Mouse (Mus musculus): ENCODE data around the gene Cast. TPM values are rescaled to one million over a fixed set of nuclear protein-coding genes. Genes with fewer than 3 reads are reported as not detected.

Gene Cast
- total RNA-seq (2014; rRNA removed; ENCODE audit: low replicate concordance) (29.6 and 30.6 TPM in 2 replicates), polyA plus RNA-seq (2015; fragmentation: Nextera tagmentation; extraction: Ambion mirVana) (48.7 and 48.8 TPM in 2 replicates)

DNA sequence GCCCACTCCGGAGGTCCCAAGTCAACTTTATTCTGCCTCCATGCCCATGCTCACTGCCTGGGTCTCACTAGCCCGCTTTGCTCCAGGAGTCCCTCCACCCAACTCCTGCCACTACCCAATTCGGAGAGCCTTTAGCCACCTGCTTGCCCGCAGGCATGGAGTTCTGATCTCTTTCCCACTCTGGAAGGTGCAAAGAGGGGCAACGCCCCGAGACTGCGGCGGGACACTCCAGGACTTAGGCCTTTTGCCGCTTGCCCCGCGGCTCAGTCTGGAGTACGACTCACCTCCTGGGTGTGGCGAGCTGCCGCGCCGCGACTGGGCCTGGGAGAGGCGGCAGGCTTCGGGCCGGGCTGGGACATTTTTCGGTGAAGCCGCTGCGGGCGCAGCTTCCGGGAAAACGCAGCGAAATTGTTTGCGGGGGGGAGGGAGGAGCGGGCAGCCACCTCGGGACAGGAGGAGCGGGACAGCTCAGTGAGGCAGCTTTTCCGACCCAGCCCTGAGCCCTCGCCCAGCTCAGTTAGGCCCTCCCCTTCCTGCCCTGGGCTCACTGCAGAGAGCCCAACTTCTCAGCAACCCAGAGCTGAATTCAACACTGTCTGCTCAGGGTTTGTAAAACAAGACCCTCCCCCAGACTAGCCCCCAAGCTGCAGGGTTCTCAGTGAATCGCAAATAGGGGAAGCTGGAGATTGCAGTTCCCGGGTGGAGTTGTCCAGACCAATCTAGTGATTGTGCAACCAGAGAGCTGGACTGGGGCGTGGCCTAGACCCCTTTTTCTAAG is at the start of gene Cast:
Gene Cast (minus strand): TSS at position 659 of the 778 bp plus-strand sequence.
- H3K4me2 ChIP-seq (ENCODE audit: low read depth, low read length) = peak within 1 kb of the TSS; percentile 88
- H3K4me1 ChIP-seq (ENCODE audit: control insufficient read depth, insufficient read depth) = peaks cover 12% of the 10 kb centered on the region; the same call in 1 of the 2 replicates
- H3K9ac ChIP-seq (replicated peaks; ENCODE audit: low read depth, low read length) = peak within 1 kb of the TSS; percentile 75
- WGBS = 2% methylated on average over 34 of the region's 36 CpGs
- DNase-seq (ENCODE audit: low spot score) (peak; percentile 74), ATAC-seq (ENCODE audit: insufficient read depth, low read depth) (peak; percentile 84)
- no peaks in the 10 kb centered on the region for H3K27me3 ChIP-seq (ENCODE audit: control insufficient read depth, insufficient read depth, low read length)
- peak within 1 kb of the TSS; percentile 81 for H3K4me3 ChIP-seq (ENCODE audit: low read depth, low read length)
- H3K27ac ChIP-seq (ENCODE audit: low read depth) = peak within 1 kb of the TSS; percentile 94
- no peaks in the 10 kb centered on the region for H3K36me3 ChIP-seq (replicated peaks; ENCODE audit: control insufficient read depth, insufficient read depth, low read length)
- H3K9me3 ChIP-seq (replicated peaks; ENCODE audit: control insufficient read depth, low read length) = no peaks in the 10 kb centered on the region
- TF ChIP-seq CTCF (IDR thresholded peaks at IDR 0.05; ENCODE audit: low read depth) (no peak), EP300 (IDR thresholded peaks at IDR 0.05; ENCODE audit: low read depth) (no peak)

- H3K4me2 ChIP-seq (ENCODE audit: low read depth, low read length) = no peak overlapping the region
- H3K27ac ChIP-seq (ENCODE audit: low read depth) = no peak overlapping the region
- peak; percentile 78 for DNase-seq (ENCODE audit: low spot score)
- 0% methylated on average over 3 of the region's 3 CpGs for WGBS
- H3K9me3 ChIP-seq (replicated peaks; ENCODE audit: control insufficient read depth, low read length) = no peaks in the 10 kb centered on the region
- no peaks in the 10 kb centered on the region for H3K4me1 ChIP-seq (ENCODE audit: control insufficient read depth, insufficient read depth)
- peak; percentile 59 for TF ChIP-seq CTCF (IDR thresholded peaks at IDR 0.05; ENCODE audit: low read depth)
- TF ChIP-seq EP300 (IDR thresholded peaks at IDR 0.05; ENCODE audit: low read depth) = no peak
- no peak overlapping the region for H3K9ac ChIP-seq (replicated peaks; ENCODE audit: low read depth, low read length)
- no peaks in the 10 kb centered on the region for H3K36me3 ChIP-seq (replicated peaks; ENCODE audit: control insufficient read depth, insufficient read depth, low read length)
- no peak overlapping the region for H3K4me3 ChIP-seq (ENCODE audit: low read depth, low read length)
- peak; percentile 79 for ATAC-seq (ENCODE audit: insufficient read depth, low read depth)
- no peaks in the 10 kb centered on the region for H3K27me3 ChIP-seq (ENCODE audit: control insufficient read depth, insufficient read depth, low read length)
These were observed 45.9 kb upstream of the Cast start for GRCm38 (mm10) chr13:74854338-74855047.

DNA sequence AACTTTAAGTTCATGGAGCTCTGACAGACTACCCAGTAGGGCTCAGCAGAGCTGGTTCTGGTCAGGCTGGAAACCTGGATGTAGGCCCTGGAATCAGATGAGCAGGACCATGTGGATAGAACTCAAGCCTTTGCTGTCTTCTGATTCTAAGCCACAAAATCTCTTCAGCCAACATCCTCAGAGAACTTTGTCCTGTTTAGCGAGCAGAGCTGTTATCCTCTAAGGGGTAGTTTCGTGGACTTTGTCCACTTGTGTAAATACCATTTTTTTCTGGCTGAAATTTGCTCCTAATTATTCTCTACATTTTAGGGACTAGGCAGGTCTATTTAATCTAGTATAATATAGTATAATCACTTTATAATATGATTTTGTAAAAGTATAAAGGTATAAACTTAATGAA is 42.2 kb upstream of the Cast start:
- Histone ChIP-seq H3K9ac (replicated peaks; ENCODE audit: low read depth, low read length) (no peak overlapping the region), H3K27ac (ENCODE audit: low read depth) (no peak overlapping the region), H3K9me3 (replicated peaks; ENCODE audit: control insufficient read depth, low read length) (no peaks in the 10 kb centered on the region), H3K4me1 (ENCODE audit: control insufficient read depth, insufficient read depth) (no peaks in the 10 kb centered on the region), H3K4me2 (ENCODE audit: low read depth, low read length) (no peak overlapping the region), H3K27me3 (ENCODE audit: control insufficient read depth, insufficient read depth, low read length) (no peaks in the 10 kb centered on the region), H3K4me3 (ENCODE audit: low read depth, low read length) (no peak overlapping the region), H3K36me3 (replicated peaks; ENCODE audit: control insufficient read depth, insufficient read depth, low read length) (no peaks in the 10 kb centered on the region)
- no peak for ATAC-seq (ENCODE audit: insufficient read depth, low read depth)
- TF ChIP-seq EP300 (IDR thresholded peaks at IDR 0.05; ENCODE audit: low read depth) (no peak), CTCF (IDR thresholded peaks at IDR 0.05; ENCODE audit: low read depth) (no peak)
- 87% methylated on average over 2 of the region's 2 CpGs for WGBS
- DNase-seq (ENCODE audit: low spot score) = no peak

- no peaks in the 10 kb centered on the region for H3K27me3 ChIP-seq (ENCODE audit: control insufficient read depth, insufficient read depth, low read length)
- no peaks in the 10 kb centered on the region for H3K4me1 ChIP-seq (ENCODE audit: control insufficient read depth, insufficient read depth)
- ATAC-seq (ENCODE audit: insufficient read depth, low read depth) (no peak), DNase-seq (ENCODE audit: low spot score) (no peak)
- 46% methylated on average over 1 of the region's 1 CpGs for WGBS
- no peak for TF ChIP-seq CTCF (IDR thresholded peaks at IDR 0.05; ENCODE audit: low read depth)
- TF ChIP-seq EP300 (IDR thresholded peaks at IDR 0.05; ENCODE audit: low read depth) = no peak
- H3K4me3 ChIP-seq (ENCODE audit: low read depth, low read length) = no peak overlapping the region
- H3K9me3 ChIP-seq (replicated peaks; ENCODE audit: control insufficient read depth, low read length) = no peaks in the 10 kb centered on the region
- no peak overlapping the region for H3K4me2 ChIP-seq (ENCODE audit: low read depth, low read length)
- no peak overlapping the region for H3K27ac ChIP-seq (ENCODE audit: low read depth)
- no peaks in the 10 kb centered on the region for H3K36me3 ChIP-seq (replicated peaks; ENCODE audit: control insufficient read depth, insufficient read depth, low read length)
- no peak overlapping the region for H3K9ac ChIP-seq (replicated peaks; ENCODE audit: low read depth, low read length)
These were observed 37.3 kb upstream of the Cast start for GRCm38 (mm10) chr13:74845886-74846285.

DNA sequence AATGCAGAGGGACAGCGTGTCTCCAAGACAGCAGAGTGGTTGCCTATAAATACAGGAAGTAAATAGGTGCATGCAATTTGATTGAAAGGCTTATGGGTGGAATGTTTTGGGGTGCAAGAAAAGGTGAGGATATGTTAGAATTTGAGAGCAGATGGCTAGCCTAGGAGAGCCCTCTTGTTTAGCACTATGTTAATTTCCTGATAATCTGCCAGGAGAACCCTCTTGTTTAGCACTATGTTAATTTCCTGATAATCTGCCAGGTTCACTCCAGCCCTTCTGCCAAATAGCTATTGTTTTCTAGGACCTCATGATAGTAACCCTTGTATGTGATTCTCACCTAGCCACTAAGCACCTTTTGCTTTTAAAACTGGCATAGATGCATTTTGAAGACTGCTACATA is 25.9 kb upstream of the Cast start:
- H3K36me3 ChIP-seq (replicated peaks; ENCODE audit: control insufficient read depth, insufficient read depth, low read length) = no peaks in the 10 kb centered on the region
- no peak overlapping the region for H3K4me3 ChIP-seq (ENCODE audit: low read depth, low read length)
- H3K4me1 ChIP-seq (ENCODE audit: control insufficient read depth, insufficient read depth) = no peaks in the 10 kb centered on the region
- 51% methylated on average over 1 of the region's 1 CpGs for WGBS
- no peaks in the 10 kb centered on the region for H3K27me3 ChIP-seq (ENCODE audit: control insufficient read depth, insufficient read depth, low read length)
- H3K4me2 ChIP-seq (ENCODE audit: low read depth, low read length) = no peak overlapping the region
- no peak overlapping the region for H3K27ac ChIP-seq (ENCODE audit: low read depth)
- H3K9me3 ChIP-seq (replicated peaks; ENCODE audit: control insufficient read depth, low read length) = no peaks in the 10 kb centered on the region
- TF ChIP-seq CTCF (IDR thresholded peaks at IDR 0.05; ENCODE audit: low read depth) (no peak), EP300 (IDR thresholded peaks at IDR 0.05; ENCODE audit: low read depth) (no peak)
- no peak overlapping the region for H3K9ac ChIP-seq (replicated peaks; ENCODE audit: low read depth, low read length)
- no peak for DNase-seq (ENCODE audit: low spot score)
- no peak for ATAC-seq (ENCODE audit: insufficient read depth, low read depth)
